Mouse (Mus musculus) liver, adult 2 months (tissue): ENCODE measurements around the gene Leng8. TPM values are rescaled to one million over a fixed set of nuclear protein-coding genes. Genes with fewer than 3 reads are reported as not detected.

Source experiments
- DNase-seq: peaks from one replicate; pipeline ENCODE4 v3.0.0-alpha.2; 2011; ENCODE audit warnings: low read depth, low spot score; ENCODE audit errors: extremely low read depth
- H3K27ac ChIP-seq: fragments of 200-500 bp; replicated peaks from 2 replicates; pipeline ENCODE4 v1.5.1; 2012; ENCODE audit warnings: low read depth, mild to moderate bottlenecking, control low read depth, inconsistent platforms, low read length; ENCODE audit not compliant: insufficient read depth
- H3K27me3 ChIP-seq: fragments of 200-500 bp; 2 replicates; pipeline ENCODE4 v1.6.1; 2012; ENCODE audit warnings: mild to moderate bottlenecking, moderate library complexity, low read length, inconsistent platforms; ENCODE audit not compliant: control insufficient read depth, insufficient read depth
- H3K36me3 ChIP-seq: fragments of 200-500 bp; 2 replicates; pipeline ENCODE4 v1.6.1; 2012; ENCODE audit warnings: low read length, inconsistent platforms; ENCODE audit not compliant: control insufficient read depth, insufficient read depth
- H3K4me1 ChIP-seq: fragments of 200-500 bp; 2 replicates; pipeline ENCODE4 v1.6.1; 2011; ENCODE audit warnings: low read length; ENCODE audit not compliant: control insufficient read depth, insufficient read depth
- H3K4me3 ChIP-seq: fragments of 200-500 bp; 2 replicates; pipeline ENCODE4 v1.5.1; 2011; ENCODE audit warnings: low read depth, mild to moderate bottlenecking, control low read depth, low read length, moderate library complexity; ENCODE audit not compliant: insufficient read depth
- H3K79me2 ChIP-seq: fragments of 200-500 bp; 2 replicates; pipeline ENCODE4 v1.6.1; 2012; ENCODE audit warnings: inconsistent platforms, mild to moderate bottlenecking, low read length, moderate library complexity; ENCODE audit not compliant: control insufficient read depth, insufficient read depth
- H3K9ac ChIP-seq: fragments of 200-500 bp; 2 replicates; pipeline ENCODE4 v1.6.1; 2012; ENCODE audit warnings: low read depth, mild to moderate bottlenecking, control low read depth, inconsistent platforms, low read length
- CTCF ChIP-seq: fragments of 200-500 bp; IDR thresholded peaks from 2 replicates; pipeline ENCODE4 v1.5.1; 2011; ENCODE audit warnings: low read depth, low read length, control low read depth
- POLR2A ChIP-seq: fragments of 200-500 bp; IDR thresholded peaks from 2 replicates; pipeline ENCODE4 v1.6.1; 2011; ENCODE audit warnings: low read length, control low read depth; ENCODE audit not compliant: insufficient read depth; ENCODE audit errors: extremely low read depth
- WGBS: fragments of 180-500 bp; shearing (Covaris S2); methylation state at CpG from one replicate; pipeline ENCODE4 v1.1.7; 2018; 5-methylcytosine and 5-hydroxymethylcytosine counted together
- polyA plus RNA-seq: library from polyadenylated mRNA; depleted of rRNA; stranded (reverse); fragments of >200 nt; gene quantifications from 2 replicates; pipeline ENCODE4 v1.2.3, GENCODE M21; 2012
- total RNA-seq: library from RNA; depleted of rRNA; stranded (reverse); fragments of >200 nt; gene quantifications from 2 replicates; pipeline ENCODE4 v1.2.3, GENCODE M21; 2014

The Leng8 gene
- total and polyA plus RNA-seq, 2 experiments, result 36.1 to 148 TPM

- Histone ChIP-seq H3K27ac (no peak overlapping the region), H3K9ac (no peak overlapping the region), H3K79me2 (no peaks in the 10 kb centered on the region), H3K27me3 (peaks cover 4% of the 10 kb centered on the region), H3K4me1 (no peaks in the 10 kb centered on the region), H3K4me3 (no peak overlapping the region), H3K36me3 (no peaks in the 10 kb centered on the region)
- DNase-seq, result no peak
- WGBS, result 17% methylated on average over 10 of the region's 10 CpGs
- no peak for TF ChIP-seq POLR2A
- no peak for TF ChIP-seq CTCF
Measured at GRCm38 (mm10) chr7:4124315-4124759, 12.5 kb upstream of the Leng8 start.

- 48% methylated on average over 5 of the region's 5 CpGs for WGBS
- H3K27ac ChIP-seq, result no peak overlapping the region
- no peaks in the 10 kb centered on the region for H3K4me1 ChIP-seq
- no peak overlapping the region for H3K4me3 ChIP-seq
- TF ChIP-seq POLR2A (no peak), CTCF (no peak)
- no peak overlapping the region for H3K9ac ChIP-seq
- no peak for DNase-seq
- no peaks in the 10 kb centered on the region for H3K36me3 ChIP-seq
- H3K27me3 ChIP-seq, result no peaks in the 10 kb centered on the region
- H3K79me2 ChIP-seq, result no peaks in the 10 kb centered on the region
Measured at GRCm38 (mm10) chr7:4124856-4125255, 12.0 kb upstream of the Leng8 start.

- H3K4me3 ChIP-seq, result no peak overlapping the region
- no peaks in the 10 kb centered on the region for H3K4me1 ChIP-seq
- DNase-seq, result no peak
- no peak for TF ChIP-seq CTCF
- no peak for TF ChIP-seq POLR2A
- no peaks in the 10 kb centered on the region for H3K27me3 ChIP-seq
- H3K9ac ChIP-seq, result no peak overlapping the region
- H3K79me2 ChIP-seq, result no peaks in the 10 kb centered on the region
- no peak overlapping the region for H3K27ac ChIP-seq
- no peaks in the 10 kb centered on the region for H3K36me3 ChIP-seq
- WGBS, result 44% methylated on average over 9 of the region's 9 CpGs
Measured at GRCm38 (mm10) chr7:4125306-4125705, 11.5 kb upstream of the Leng8 start.

- DNase-seq, result no peak
- no peaks in the 10 kb centered on the region for H3K79me2 ChIP-seq
- H3K36me3 ChIP-seq, result no peaks in the 10 kb centered on the region
- H3K4me3 ChIP-seq, result no peak overlapping the region
- no peaks in the 10 kb centered on the region for H3K27me3 ChIP-seq
- H3K27ac ChIP-seq, result no peak overlapping the region
- no peaks in the 10 kb centered on the region for H3K4me1 ChIP-seq
- no peak for TF ChIP-seq CTCF
- no peak overlapping the region for H3K9ac ChIP-seq
- 94% methylated on average over 11 of the region's 11 CpGs for WGBS
Measured at GRCm38 (mm10) chr7:4126992-4127785, 9.7 kb upstream of the Leng8 start.

GRCm38 (mm10) chr7:4127894-4128293 lies 8.9 kb upstream of the Leng8 start:
- TF ChIP-seq CTCF (no peak), POLR2A (no peak)
- 93% methylated on average over 4 of the region's 4 CpGs for WGBS
- DNase-seq, result no peak
- no peaks in the 10 kb centered on the region for H3K36me3 ChIP-seq
- H3K4me3 ChIP-seq, result no peak overlapping the region
- no peaks in the 10 kb centered on the region for H3K27me3 ChIP-seq
- no peak overlapping the region for H3K27ac ChIP-seq
- no peak overlapping the region for H3K9ac ChIP-seq
- no peaks in the 10 kb centered on the region for H3K79me2 ChIP-seq
- no peaks in the 10 kb centered on the region for H3K4me1 ChIP-seq

GRCm38 (mm10) chr7:4128860-4129259 lies 8.0 kb upstream of the Leng8 start:
- no peaks in the 10 kb centered on the region for H3K36me3 ChIP-seq
- peak; percentile 71 for DNase-seq
- no peaks in the 10 kb centered on the region for H3K79me2 ChIP-seq
- 14% methylated on average over 6 of the region's 6 CpGs for WGBS
- no peaks in the 10 kb centered on the region for H3K4me1 ChIP-seq
- H3K9ac ChIP-seq, result no peak overlapping the region
- H3K4me3 ChIP-seq, result no peak overlapping the region
- 0 out of 2 replicates have a peak overlapping the region, but pooled peaks have one; percentile 3 for H3K27ac ChIP-seq
- TF ChIP-seq CTCF, result no peak
- no peaks in the 10 kb centered on the region for H3K27me3 ChIP-seq
